Mouse (Mus musculus): ENCODE results near the gene Sema4b. TPM values are rescaled to one million over a fixed set of nuclear protein-coding genes. Genes with fewer than 3 reads are reported as not detected.

The Sema4b gene
- polyA plus RNA-seq, 2 experiments = 6.1 to 8.5 TPM

GRCm38 (mm10) chr7:80189147-80189933, 2.7 kb downstream of the Sema4b start:
- Histone ChIP-seq H3K4me2 (ENCODE audit: low read depth) (no peak overlapping the region), H3K9me3 (ENCODE audit: control insufficient read depth, low read length) (no peaks in the 10 kb centered on the region), H3K27ac (no peak overlapping the region), H3K27me3 (ENCODE audit: control insufficient read depth, insufficient read depth, low read length) (no peaks in the 10 kb centered on the region), H3K4me3 (ENCODE audit: insufficient read depth in 1 of 2, low read depth in 2 of 2, low read length in 2 of 2) (no peak overlapping the region), H3K9ac (replicated peaks) (no peak overlapping the region), H3K36me3 (replicated peaks; ENCODE audit: control insufficient read depth, insufficient read depth, low read depth) (no peaks in the 10 kb centered on the region), H3K4me1 (replicated peaks; ENCODE audit: control insufficient read depth in 2 of 2, insufficient read depth in 2 of 2, low read length in 1 of 2) (peaks cover 51 to 57% of the 10 kb centered on the region in 2 experiments)
- TF ChIP-seq EP300 (IDR thresholded peaks at IDR 0.05; ENCODE audit: low read depth) (no peak), CTCF (IDR thresholded peaks at IDR 0.05; ENCODE audit: low read depth) (no peak)
- no peak for DNase-seq (ENCODE audit: low read depth in 3 of 3, low spot score in 3 of 3)
- ATAC-seq (ENCODE audit: insufficient read depth) = no peak
- 65% methylated on average over 11 of the region's 11 CpGs for WGBS (ENCODE audit: insufficient replicate concordance)

- Histone ChIP-seq H3K36me3 (replicated peaks; ENCODE audit: control insufficient read depth, insufficient read depth, low read depth) (no peaks in the 10 kb centered on the region), H3K4me3 (ENCODE audit: insufficient read depth in 1 of 2, low read depth in 2 of 2, low read length in 2 of 2) (no peak overlapping the region), H3K4me2 (ENCODE audit: low read depth) (peak overlapping the region; percentile 81), H3K27me3 (ENCODE audit: control insufficient read depth, insufficient read depth, low read length) (no peaks in the 10 kb centered on the region), H3K9me3 (ENCODE audit: control insufficient read depth, low read length) (no peaks in the 10 kb centered on the region), H3K27ac (peak overlapping the region; percentile 74), H3K4me1 (replicated peaks; ENCODE audit: control insufficient read depth in 2 of 2, insufficient read depth in 2 of 2, low read length in 1 of 2) (peaks cover 52 to 58% of the 10 kb centered on the region in 2 experiments), H3K9ac (replicated peaks) (no peak overlapping the region)
- TF ChIP-seq EP300 (IDR thresholded peaks at IDR 0.05; ENCODE audit: low read depth) (no peak), CTCF (IDR thresholded peaks at IDR 0.05; ENCODE audit: low read depth) (peak; percentile 11; the same call in 1 of the 2 replicates)
- ATAC-seq (ENCODE audit: insufficient read depth) = no peak
- DNase-seq (ENCODE audit: low read depth in 3 of 3, low spot score in 3 of 3) = no peak
- WGBS (ENCODE audit: insufficient replicate concordance) = 13% methylated on average over 5 of the region's 5 CpGs
These were observed 4.8 kb downstream of the Sema4b start for GRCm38 (mm10) chr7:80191455-80191854.

GRCm38 (mm10) chr7:80192226-80193061, 5.8 kb downstream of the Sema4b start:
- H3K9ac ChIP-seq (replicated peaks) = peak overlapping the region; percentile 76
- H3K27ac ChIP-seq = peak overlapping the region; percentile 87
- peak overlapping the region; percentile 39 to 51 for H3K4me3 ChIP-seq (ENCODE audit: insufficient read depth in 1 of 2, low read depth in 2 of 2, low read length in 2 of 2)
- DNase-seq (ENCODE audit: low read depth in 3 of 3, low spot score in 3 of 3) (peak; percentile 79 to 82 (median 81)), ATAC-seq (ENCODE audit: insufficient read depth) (peak; percentile 85)
- peak overlapping the region; percentile 81 for H3K4me2 ChIP-seq (ENCODE audit: low read depth)
- H3K36me3 ChIP-seq (replicated peaks; ENCODE audit: control insufficient read depth, insufficient read depth, low read depth) = no peaks in the 10 kb centered on the region
- no peaks in the 10 kb centered on the region for H3K9me3 ChIP-seq (ENCODE audit: control insufficient read depth, low read length)
- TF ChIP-seq EP300 (IDR thresholded peaks at IDR 0.05; ENCODE audit: low read depth) = no peak
- TF ChIP-seq CTCF (IDR thresholded peaks at IDR 0.05; ENCODE audit: low read depth) = peak; percentile 32; the same call in 1 of the 2 replicates
- no peaks in the 10 kb centered on the region for H3K27me3 ChIP-seq (ENCODE audit: control insufficient read depth, insufficient read depth, low read length)
- H3K4me1 ChIP-seq (replicated peaks; ENCODE audit: control insufficient read depth in 2 of 2, insufficient read depth in 2 of 2, low read length in 1 of 2) = peaks cover 57 to 59% of the 10 kb centered on the region in 2 experiments
- WGBS (ENCODE audit: insufficient replicate concordance) = 6% methylated on average over 16 of the region's 16 CpGs

GRCm38 (mm10) chr7:80193941-80194739, 7.5 kb downstream of the Sema4b start:
- H3K27ac ChIP-seq = peak overlapping the region; percentile 65
- WGBS (ENCODE audit: insufficient replicate concordance) = 68% methylated on average over 13 of the region's 13 CpGs
- H3K9ac ChIP-seq (replicated peaks) = peak overlapping the region; percentile 44
- no peaks in the 10 kb centered on the region for H3K36me3 ChIP-seq (replicated peaks; ENCODE audit: control insufficient read depth, insufficient read depth, low read depth)
- ATAC-seq (ENCODE audit: insufficient read depth) = no peak
- no peaks in the 10 kb centered on the region for H3K9me3 ChIP-seq (ENCODE audit: control insufficient read depth, low read length)
- no peak overlapping the region for H3K4me3 ChIP-seq (ENCODE audit: insufficient read depth in 1 of 2, low read depth in 2 of 2, low read length in 2 of 2)
- DNase-seq (ENCODE audit: low read depth in 3 of 3, low spot score in 3 of 3) = no peak
- TF ChIP-seq EP300 (IDR thresholded peaks at IDR 0.05; ENCODE audit: low read depth) = no peak
- TF ChIP-seq CTCF (IDR thresholded peaks at IDR 0.05; ENCODE audit: low read depth) = no peak
- H3K27me3 ChIP-seq (ENCODE audit: control insufficient read depth, insufficient read depth, low read length) = no peaks in the 10 kb centered on the region
- H3K4me1 ChIP-seq (replicated peaks; ENCODE audit: control insufficient read depth in 2 of 2, insufficient read depth in 2 of 2, low read length in 1 of 2) = peaks cover 60 to 61% of the 10 kb centered on the region in 2 experiments
- peak overlapping the region; percentile 0; the same call in 1 of the 2 replicates for H3K4me2 ChIP-seq (ENCODE audit: low read depth)

Data from liver, embryonic 14.5 days (tissue).